Mouse (Mus musculus) C2C12 (cell line): Measurements from ENCODE around the gene Gcnt1. TPM values are rescaled to one million over a fixed set of nuclear protein-coding genes. Genes with fewer than 3 reads are reported as not detected.

Source experiments
- H3K27me3 ChIP-seq: one replicate; pipeline ENCODE4 v1.6.1; 2011; ENCODE audit not compliant: control insufficient read depth, insufficient read depth, insufficient read length
- H3K36me3 ChIP-seq: one replicate; pipeline ENCODE4 v1.6.1; 2011; ENCODE audit not compliant: control insufficient read depth, insufficient read depth
- H3K4me3 ChIP-seq: one replicate; pipeline ENCODE4 v1.5.1; 2011; ENCODE audit warnings: mild to moderate bottlenecking, control low read depth; ENCODE audit not compliant: poor library complexity, insufficient read depth, severe bottlenecking
- H3K79me2 ChIP-seq: one replicate; pipeline ENCODE4 v1.6.1; 2011; ENCODE audit not compliant: control insufficient read depth, insufficient read depth
- H3K79me3 ChIP-seq: one replicate; pipeline ENCODE4 v1.6.1; 2011; ENCODE audit warnings: low read depth, control low read depth
- H3ac ChIP-seq: one replicate; pipeline ENCODE3; 2011; ENCODE audit warnings: low read depth; ENCODE audit not compliant: control insufficient read depth, insufficient read length
- CEBPB ChIP-seq: IDR thresholded peaks from one replicate; pipeline ENCODE4 v1.6.1; 2011; ENCODE audit warnings: low read depth, mild to moderate bottlenecking, control low read depth, moderate library complexity
- CTCF ChIP-seq: IDR thresholded peaks from one replicate; pipeline ENCODE4 v1.5.1; 2011; ENCODE audit not compliant: control insufficient read depth, insufficient read depth, insufficient read length
- FOSL1 ChIP-seq: IDR thresholded peaks from one replicate; pipeline ENCODE4 v1.8.0; 2011; ENCODE audit warnings: mild to moderate bottlenecking, low read length; ENCODE audit not compliant: poor library complexity, insufficient read depth, severe bottlenecking
- MAX ChIP-seq: IDR thresholded peaks from one replicate; pipeline ENCODE4 v1.6.1; 2011; ENCODE audit warnings: mild to moderate bottlenecking, control low read depth
- MYOD1 ChIP-seq: IDR thresholded peaks from one replicate; pipeline ENCODE4 v1.6.1; 2011; ENCODE audit warnings: low read depth; ENCODE audit not compliant: control insufficient read depth, insufficient read length
- MYOG ChIP-seq: IDR thresholded peaks from one replicate; pipeline ENCODE4 v1.6.1; 2011; ENCODE audit not compliant: control insufficient read depth, insufficient read length; ENCODE audit errors: extremely low read depth
- USF1 ChIP-seq: IDR thresholded peaks from one replicate; pipeline ENCODE4 v1.6.1; 2011; ENCODE audit warnings: low read depth, mild to moderate bottlenecking, control low read depth, moderate library complexity
- polyA plus RNA-seq: library from polyadenylated mRNA; unstranded; fragments of >200 nt; fragmentation: generic; extraction: Trizol; gene quantifications from one replicate; pipeline ENCODE4 v1.2.1, GENCODE M21; 2012; ENCODE audit warnings: missing spikeins

The Gcnt1 gene
- polyA plus RNA-seq, 1 experiment: 0.01 TPM

DNA sequence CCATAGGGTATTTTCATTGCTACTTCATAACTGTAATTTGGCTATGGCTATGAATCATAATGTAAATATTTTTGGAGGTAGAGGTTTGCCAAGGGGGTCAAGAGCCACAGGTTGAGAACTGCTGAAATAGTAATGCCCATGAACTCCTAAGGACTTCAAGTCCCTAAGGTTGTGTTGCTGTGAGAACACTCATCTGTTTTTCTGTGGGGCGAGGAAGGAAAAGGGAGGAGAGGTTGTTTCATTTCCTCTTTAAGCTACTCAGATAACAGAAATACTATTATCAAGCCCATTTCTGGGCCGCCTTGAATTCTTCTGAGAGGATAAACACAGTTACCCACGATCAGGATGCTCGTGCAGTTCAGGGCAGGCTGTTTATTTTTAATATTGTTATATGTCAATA lies 24.2 kb upstream of the Gcnt1 start:
- Histone ChIP-seq H3K27me3 (no peaks in the 10 kb centered on the region), H3ac (no peak overlapping the region)
- TF ChIP-seq FOSL1 (no peak), USF1 (no peak), MAX (no peak), CEBPB (no peak)

DNA sequence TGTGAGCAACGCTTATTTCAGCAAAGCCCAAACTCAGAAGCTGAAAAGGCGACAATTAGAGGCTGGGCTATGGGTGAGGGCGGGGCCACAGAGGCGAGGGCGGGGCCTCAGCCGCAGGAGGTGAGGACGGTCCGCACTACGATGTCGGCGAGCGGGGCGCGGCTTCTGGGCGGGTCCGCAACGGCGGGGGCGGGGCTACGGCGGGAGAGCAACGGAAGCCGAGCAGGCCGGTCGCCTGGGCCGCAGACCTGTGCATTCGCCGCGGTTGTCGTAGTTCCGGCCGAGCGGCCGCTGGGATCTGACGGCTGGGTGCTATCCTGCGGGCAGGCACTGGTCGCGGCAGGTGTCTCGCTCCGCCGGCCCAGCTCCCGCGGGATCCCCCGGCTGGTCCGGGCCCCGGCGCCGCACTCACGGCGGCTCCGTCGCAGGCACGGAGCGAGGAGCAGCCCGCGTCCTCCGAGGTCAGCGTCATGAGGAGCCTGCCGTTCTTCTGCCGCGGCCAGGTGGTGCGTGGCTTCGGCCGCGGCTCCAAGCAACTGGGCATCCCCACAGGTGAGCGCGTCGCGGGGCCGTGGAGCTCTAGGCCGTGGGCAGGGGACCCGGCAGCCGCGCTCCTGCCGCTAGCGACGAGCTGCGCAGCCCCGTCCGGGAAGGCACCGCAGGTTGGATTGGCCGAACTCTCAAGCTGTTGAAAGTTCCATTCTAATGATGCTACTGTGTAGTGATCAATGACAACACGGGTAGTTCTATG lies 21.4 kb upstream of the Gcnt1 start, which contains the start of gene Rfk:
Gene Rfk, plus strand, starts transcription at position 203 of the 751 bp plus-strand sequence.
- peak within 1 kb of the TSS; percentile 74 for H3ac ChIP-seq
- TF ChIP-seq MYOG (no peak), MYOD1 (no peak), MAX (no peak), CEBPB (no peak), CTCF (no peak), USF1 (no peak), FOSL1 (no peak)
- peaks cover 6% of the 10 kb centered on the region for H3K79me3 ChIP-seq
- no peaks in the 10 kb centered on the region for H3K27me3 ChIP-seq
- H3K36me3 ChIP-seq: peaks cover 8% of the 10 kb centered on the region
- H3K4me3 ChIP-seq: peak within 1 kb of the TSS; percentile 67
- H3K79me2 ChIP-seq: peaks cover 6% of the 10 kb centered on the region

More for the DNA sequence above, 24.2 kb upstream of the Gcnt1 start:
- Histone ChIP-seq H3K79me2 (peaks cover 6% of the 10 kb centered on the region), H3K36me3 (peaks cover 28% of the 10 kb centered on the region), H3K79me3 (peaks cover 6% of the 10 kb centered on the region), H3K4me3 (no peak overlapping the region)

DNA sequence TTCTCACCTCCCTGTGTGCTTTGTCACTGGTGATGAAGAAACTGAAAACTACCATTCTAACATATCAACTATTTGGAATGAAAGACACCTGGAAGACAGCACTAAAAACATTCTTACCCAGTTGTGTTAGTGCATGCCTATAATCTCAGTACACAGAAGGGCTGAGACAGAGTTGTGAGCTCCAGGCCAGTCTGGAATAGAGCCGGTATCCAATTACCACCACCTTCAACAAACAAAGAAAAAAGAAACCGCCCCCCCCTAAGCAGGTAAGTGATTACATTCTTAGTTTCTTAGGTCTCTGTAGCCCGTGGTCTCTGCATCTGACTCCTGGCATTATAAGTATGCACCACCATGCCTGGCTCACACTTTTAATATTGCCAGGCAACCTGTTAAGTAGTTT lies 20.2 kb upstream of the Gcnt1 start:
- TF ChIP-seq CTCF: no peak
- no peak for TF ChIP-seq MYOD1
- no peak for TF ChIP-seq MYOG
- no peak for TF ChIP-seq CEBPB
- TF ChIP-seq FOSL1: no peak
- peaks cover 6% of the 10 kb centered on the region for H3K79me2 ChIP-seq
- no peaks in the 10 kb centered on the region for H3K27me3 ChIP-seq
- peaks cover 6% of the 10 kb centered on the region for H3K79me3 ChIP-seq
- H3K36me3 ChIP-seq: no peaks in the 10 kb centered on the region
- no peak overlapping the region for H3K4me3 ChIP-seq
- H3ac ChIP-seq: no peak overlapping the region

DNA sequence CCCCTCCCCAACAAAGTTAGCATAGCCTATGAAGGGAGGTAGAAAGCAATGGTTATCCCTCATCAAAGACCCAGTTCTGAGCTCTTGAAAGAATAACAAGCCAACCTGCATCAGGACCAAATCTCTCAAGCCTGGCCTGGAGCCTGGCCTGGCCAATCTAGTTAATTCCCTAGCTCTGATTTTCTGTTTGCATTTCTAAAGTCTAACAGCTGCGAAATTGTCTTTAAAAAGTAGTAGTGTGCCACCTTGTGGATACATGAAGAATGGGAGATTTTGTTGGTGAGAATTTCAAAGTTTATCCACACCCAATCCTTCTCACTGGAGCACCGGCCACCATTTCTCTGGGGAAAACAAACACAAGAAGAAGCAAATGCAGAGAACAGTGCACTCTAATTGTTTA lies 15.8 kb upstream of the Gcnt1 start:
- no peak overlapping the region for H3K4me3 ChIP-seq
- no peaks in the 10 kb centered on the region for H3K36me3 ChIP-seq
- H3ac ChIP-seq: no peak overlapping the region
- H3K27me3 ChIP-seq: no peaks in the 10 kb centered on the region
- no peaks in the 10 kb centered on the region for H3K79me2 ChIP-seq
- TF ChIP-seq CEBPB: no peak
- TF ChIP-seq USF1: no peak
- TF ChIP-seq FOSL1: no peak
- TF ChIP-seq MAX: no peak
- no peak for TF ChIP-seq CTCF
- TF ChIP-seq MYOD1: no peak
- no peak for TF ChIP-seq MYOG
- no peaks in the 10 kb centered on the region for H3K79me3 ChIP-seq

DNA sequence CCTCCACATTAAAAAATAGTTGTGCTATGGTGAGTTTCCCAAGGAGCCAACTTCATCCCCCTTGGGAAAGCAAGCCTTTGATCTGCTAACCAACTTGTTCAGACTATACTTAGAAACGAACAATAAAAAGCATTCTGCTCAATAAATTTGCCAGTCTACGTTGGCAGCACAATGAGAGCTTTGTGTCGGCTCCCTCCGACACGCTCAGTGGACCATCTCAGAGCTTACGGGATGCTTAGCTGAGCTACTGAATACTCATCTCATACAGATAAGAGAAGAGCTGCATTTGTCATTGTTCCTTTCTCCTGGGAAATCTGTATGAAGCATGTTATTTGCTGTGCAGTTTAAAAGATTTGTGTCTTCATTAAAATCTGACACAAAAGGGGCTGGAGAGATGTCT lies 13.8 kb upstream of the Gcnt1 start:
- no peak for TF ChIP-seq MYOG
- no peak for TF ChIP-seq USF1
- TF ChIP-seq MYOD1: no peak
- TF ChIP-seq CEBPB: no peak
- no peak for TF ChIP-seq CTCF
- no peak for TF ChIP-seq FOSL1
- TF ChIP-seq MAX: no peak
- H3K79me3 ChIP-seq: no peaks in the 10 kb centered on the region
- no peak overlapping the region for H3ac ChIP-seq
- no peak overlapping the region for H3K4me3 ChIP-seq
- no peaks in the 10 kb centered on the region for H3K36me3 ChIP-seq
- H3K27me3 ChIP-seq: no peaks in the 10 kb centered on the region
- no peaks in the 10 kb centered on the region for H3K79me2 ChIP-seq
